Mouse (Mus musculus) small intestine, adult 2 months (tissue): ENCODE results near the gene Ccdc82.

Source experiments
- CTCF ChIP-seq: fragments of 200-500 bp; IDR thresholded peaks from 2 replicates; pipeline ENCODE4 v1.5.1; 2012; ENCODE audit warnings: low read depth, mild to moderate bottlenecking, control low read depth, inconsistent platforms, low read length, moderate library complexity, mixed read lengths; ENCODE audit not compliant: insufficient replicate concordance, insufficient read length; ENCODE audit errors: extremely low read depth
- POLR2A ChIP-seq: fragments of 200-500 bp; IDR thresholded peaks from 2 replicates; pipeline ENCODE4 v1.6.1; 2012; ENCODE audit warnings: low read depth, mild to moderate bottlenecking, control low read depth, inconsistent platforms, low read length, moderate library complexity

DNA sequence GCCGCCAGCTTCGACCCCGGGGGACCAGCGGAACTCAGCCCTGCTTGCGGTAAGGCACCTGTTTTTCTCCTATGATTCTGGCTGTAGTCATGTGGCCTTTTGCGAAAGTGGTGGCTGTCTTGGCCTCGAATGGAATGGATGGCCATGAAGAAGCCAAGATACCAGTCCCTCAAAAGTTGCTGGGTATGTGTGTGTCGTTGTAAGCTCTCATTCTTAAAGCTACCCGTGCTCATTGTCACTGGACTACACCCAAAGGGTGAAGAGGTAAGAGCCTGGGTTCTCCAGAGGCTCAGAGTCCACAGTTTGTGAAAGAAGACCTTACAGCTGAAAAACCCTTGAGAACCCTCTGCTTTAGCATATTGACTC is 51.7 kb downstream of the Ccdc82 start:
- TF ChIP-seq POLR2A (no peak), CTCF (no peak)
